Mouse (Mus musculus) E14TG2a.4 (cell line): ENCODE measurements around the gene Aqp7.

Experiments used
- CTCF ChIP-seq: conservative IDR thresholded peaks from 2 replicates; pipeline ENCODE4 v1.5.1; 2014; ENCODE audit warnings: low read length
- NANOG ChIP-seq: IDR thresholded peaks from 2 replicates; pipeline ENCODE4 v1.6.1; 2014; ENCODE audit warnings: borderline replicate concordance, low read length, mixed read lengths
- POU5F1 ChIP-seq: IDR thresholded peaks from 2 replicates; pipeline ENCODE4 v1.6.1; 2014; ENCODE audit warnings: low read length, borderline replicate concordance

- no peak for TF ChIP-seq CTCF
- no peak for TF ChIP-seq POU5F1
- TF ChIP-seq NANOG = no peak
Measured at GRCm38 (mm10) chr4:41040983-41041382, 7.0 kb downstream of the Aqp7 start.
